Mouse (Mus musculus) hindbrain, embryonic 13.5 days (tissue): ENCODE measurements around the gene Atp2a1. TPM values are rescaled to one million over a fixed set of nuclear protein-coding genes. Genes with fewer than 3 reads are reported as not detected.

ENCODE experiments used
- polyA plus RNA-seq: library from polyadenylated mRNA; unstranded; fragments of >200 nt; fragmentation: Nextera tagmentation; extraction: Ambion mirVana; gene quantifications from 2 replicates; pipeline ENCODE4 v1.2.1, GENCODE M21; 2015

The Atp2a1 gene
- polyA plus RNA-seq, 1 experiment from 2014 or later = 4.1 TPM

Other genes with a start within 250 kb of the Atp2a1 start
- gene Sbk1, start 190.5 kb downstream of the Atp2a1 start, polyA plus RNA-seq = 248 and 253 TPM in 2 replicates
- 1.3 and 1.9 TPM in 2 replicates for gene Lat, start 93.5 kb downstream of the Atp2a1 start, polyA plus RNA-seq
- gene Spns1, start 85.7 kb downstream of the Atp2a1 start, polyA plus RNA-seq = 77.5 and 79.9 TPM in 2 replicates
- 3.1 and 3.2 TPM in 2 replicates for gene Nfatc2ip, start 66.4 kb downstream of the Atp2a1 start, polyA plus RNA-seq
- gene Cd19, start 48.2 kb downstream of the Atp2a1 start, polyA plus RNA-seq = 0.06 TPM in 1 of 2 replicates, not detected in the other
- gene Rabep2, start 34.3 kb downstream of the Atp2a1 start, polyA plus RNA-seq = 24.3 and 26.8 TPM in 2 replicates
- gene Sh2b1, start 12.3 kb upstream of the Atp2a1 start, polyA plus RNA-seq = 63.7 and 64.5 TPM in 2 replicates
- gene Tufm, start 24.3 kb upstream of the Atp2a1 start, polyA plus RNA-seq = 118 and 120 TPM in 2 replicates
- gene Atxn2l, start 40.3 kb upstream of the Atp2a1 start, polyA plus RNA-seq = 61.6 and 65.4 TPM in 2 replicates
- 205 and 210 TPM in 2 replicates for gene Eif3c, start 103.3 kb upstream of the Atp2a1 start, polyA plus RNA-seq
- 0.66 and 0.68 TPM in 2 replicates for gene Apobr, start 121.8 kb upstream of the Atp2a1 start, polyA plus RNA-seq
- gene Cln3, start 122.7 kb upstream of the Atp2a1 start, polyA plus RNA-seq = 31.1 and 35.2 TPM in 2 replicates
- gene Il27, start 131.8 kb upstream of the Atp2a1 start, polyA plus RNA-seq = not detected in 2 replicates
- 8.8 and 9.8 TPM in 2 replicates for gene Nupr1, start 167.8 kb upstream of the Atp2a1 start, polyA plus RNA-seq
- 53.4 and 56.5 TPM in 2 replicates for gene Sgf29, start 186.2 kb upstream of the Atp2a1 start, polyA plus RNA-seq
- 1.4 and 1.6 TPM in 2 replicates for gene Sult1a1, start 213.3 kb upstream of the Atp2a1 start, polyA plus RNA-seq
- 149 and 154 TPM in 2 replicates for gene Bola2, start 232.3 kb upstream of the Atp2a1 start, polyA plus RNA-seq
- 20.9 and 22.2 TPM in 2 replicates for gene Slx1b, start 232.7 kb upstream of the Atp2a1 start, polyA plus RNA-seq
- gene Coro1a, start 244.7 kb upstream of the Atp2a1 start, polyA plus RNA-seq = 81.4 and 90.1 TPM in 2 replicates